Mouse (Mus musculus) brown adipose tissue, adult 24 weeks (tissue): ENCODE results near the gene Csnk1g2. TPM values are rescaled to one million over a fixed set of nuclear protein-coding genes. Genes with fewer than 3 reads are reported as not detected.

Experiments used
- H3K27ac ChIP-seq: fragments of 200-500 bp; replicated peaks from 2 replicates; pipeline ENCODE4 v1.5.1; 2012; ENCODE audit warnings: low read depth, mild to moderate bottlenecking, low read length
- H3K4me1 ChIP-seq: fragments of 200-500 bp; 2 replicates; pipeline ENCODE4 v1.6.1; 2012; ENCODE audit warnings: low read length, mixed read lengths; ENCODE audit not compliant: control insufficient read depth, insufficient read depth, insufficient read length
- H3K4me3 ChIP-seq: fragments of 200-500 bp; 2 replicates; pipeline ENCODE4 v1.5.1; 2012; ENCODE audit warnings: low read depth, mild to moderate bottlenecking, low read length, moderate library complexity; ENCODE audit not compliant: insufficient read depth
- polyA plus RNA-seq: library from polyadenylated mRNA; stranded (reverse); fragments of >200 nt; gene quantifications from 2 replicates; pipeline ENCODE4 v1.2.4, GENCODE M21; 2012; ENCODE audit not compliant: missing spikeins, insufficient read depth, insufficient read length

Csnk1g2 gene
- polyA plus RNA-seq, 1 experiment, result 67.7 TPM

DNA sequence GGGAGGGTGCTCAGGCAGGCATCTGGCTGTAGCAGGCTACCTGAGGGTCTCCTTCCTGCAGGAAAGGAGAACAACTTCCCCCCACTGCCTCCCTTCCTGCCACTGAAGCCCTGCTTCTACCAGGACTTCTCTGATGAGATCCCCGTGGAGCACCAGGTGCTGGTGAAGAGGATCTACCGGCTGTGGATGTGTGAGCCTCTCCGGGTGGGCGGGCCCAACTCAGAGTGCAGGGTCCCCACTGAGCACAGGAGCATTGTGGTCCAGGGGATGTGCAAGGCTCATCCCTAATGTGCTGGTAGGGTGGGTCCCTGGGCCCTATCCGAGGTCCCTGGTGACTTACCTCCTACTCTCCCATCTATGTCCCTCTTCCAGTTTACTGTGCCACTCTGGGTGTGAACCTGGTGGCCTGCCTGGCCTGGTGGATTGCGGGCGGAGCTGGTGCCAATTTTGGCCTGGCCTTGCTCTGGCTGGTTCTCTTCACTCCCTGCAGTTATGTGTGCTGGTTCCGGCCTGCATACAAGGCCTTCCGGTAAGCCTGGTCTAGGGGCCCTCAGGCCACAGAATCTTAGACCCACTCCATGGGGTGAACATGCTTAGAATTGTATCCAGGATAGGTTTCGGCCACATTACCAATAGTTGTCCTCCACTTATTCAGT lies 13.2 kb upstream of the Csnk1g2 start:
- no peak overlapping the region for H3K27ac ChIP-seq
- H3K4me3 ChIP-seq, result no peak overlapping the region
- no peaks in the 10 kb centered on the region for H3K4me1 ChIP-seq

DNA sequence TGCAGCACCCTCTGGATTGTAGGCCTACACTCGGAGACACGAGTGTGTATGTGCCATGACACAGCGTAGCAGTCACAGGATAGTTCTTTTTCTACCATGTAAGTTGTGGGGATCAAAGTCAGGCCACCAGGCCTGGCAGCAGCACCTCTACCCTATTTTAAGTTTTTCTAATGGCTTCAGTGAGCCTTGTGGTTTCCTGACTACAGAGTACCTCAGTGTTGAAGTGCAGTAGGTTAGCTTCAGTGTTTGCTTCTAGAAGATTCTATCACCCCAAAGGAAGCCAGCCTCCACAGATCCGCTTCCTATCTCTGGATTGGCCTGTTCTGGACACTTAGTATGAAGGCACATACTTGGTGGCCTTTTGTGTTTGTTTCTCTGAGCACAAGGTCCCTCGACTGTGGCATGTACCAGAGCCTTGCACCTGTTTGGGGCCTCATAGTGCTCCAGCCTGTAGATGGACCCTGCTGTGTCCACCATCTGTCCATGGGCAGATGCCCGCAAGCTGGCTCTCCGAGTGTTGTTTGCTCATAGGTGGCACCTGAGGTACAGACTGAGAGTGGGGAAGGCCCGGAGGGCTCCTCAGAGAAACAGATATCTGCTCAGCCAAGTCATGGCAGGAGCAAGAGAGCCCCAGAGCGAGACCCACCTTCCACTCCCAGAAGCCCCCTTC lies 12.4 kb upstream of the Csnk1g2 start:
- no peaks in the 10 kb centered on the region for H3K4me1 ChIP-seq
- H3K4me3 ChIP-seq, result no peak overlapping the region
- no peak overlapping the region for H3K27ac ChIP-seq

DNA sequence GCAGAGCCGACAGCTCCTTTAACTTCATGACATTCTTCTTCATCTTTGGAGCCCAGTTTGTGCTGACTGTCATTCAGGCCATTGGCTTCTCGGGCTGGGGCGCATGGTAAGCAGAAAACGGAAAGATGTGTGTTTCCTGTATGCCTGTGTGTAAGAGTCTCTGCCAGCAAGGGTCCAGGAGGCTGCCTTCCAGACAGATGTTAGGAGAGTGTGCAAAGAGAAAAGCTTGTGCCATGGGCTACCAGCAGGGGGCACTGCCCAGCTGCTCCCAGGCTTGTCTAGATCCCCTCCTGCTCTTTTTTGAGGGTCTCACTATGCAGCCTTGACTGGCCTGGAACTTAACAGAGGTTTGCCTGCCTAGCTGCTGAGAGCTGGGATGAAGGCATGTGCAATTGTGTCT lies 11.6 kb upstream of the Csnk1g2 start:
- Histone ChIP-seq H3K4me1 (no peaks in the 10 kb centered on the region), H3K27ac (no peak overlapping the region), H3K4me3 (no peak overlapping the region)

DNA sequence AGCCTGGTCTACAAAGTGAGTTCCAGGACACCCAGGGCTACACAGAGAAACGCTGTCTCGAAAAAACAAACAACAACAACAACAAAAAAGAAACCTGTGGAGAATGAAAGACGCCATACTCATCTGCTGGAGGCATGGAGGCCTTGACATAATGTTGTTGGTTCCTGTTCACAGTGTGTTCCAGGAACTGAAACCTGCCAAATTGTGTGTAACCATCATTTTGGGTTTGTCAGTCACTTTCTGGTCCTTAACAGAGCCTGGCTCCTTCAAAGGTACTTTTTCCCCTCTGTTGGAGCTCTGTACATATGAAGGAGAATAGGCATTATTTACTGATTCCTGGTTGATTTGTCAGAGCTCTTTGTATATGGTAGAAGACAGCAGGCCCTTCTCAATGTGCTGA lies 10.7 kb upstream of the Csnk1g2 start:
- Histone ChIP-seq H3K4me1 (no peaks in the 10 kb centered on the region), H3K4me3 (no peak overlapping the region), H3K27ac (no peak overlapping the region)

DNA sequence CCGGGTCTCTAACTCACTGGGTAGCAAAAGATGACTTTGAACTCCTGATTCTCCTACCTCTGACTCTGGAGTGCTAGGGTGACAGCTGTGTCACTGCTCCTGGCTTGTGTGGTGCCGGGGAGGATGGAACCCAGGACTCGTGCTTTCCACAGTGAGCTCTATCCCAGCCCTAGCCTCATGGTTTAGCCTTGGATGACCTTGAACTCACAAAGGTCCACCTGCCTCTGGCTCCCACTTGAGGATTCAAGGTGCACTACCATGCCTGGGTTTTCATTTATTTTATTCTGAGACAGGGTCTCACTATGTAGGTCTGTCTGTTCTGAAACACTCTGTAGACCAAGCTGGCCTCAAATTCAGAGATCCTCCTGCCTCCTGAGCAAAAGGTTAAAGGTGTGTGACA lies 8.8 kb upstream of the Csnk1g2 start:
- Histone ChIP-seq H3K4me1 (no peaks in the 10 kb centered on the region), H3K27ac (no peak overlapping the region), H3K4me3 (no peak overlapping the region)

DNA sequence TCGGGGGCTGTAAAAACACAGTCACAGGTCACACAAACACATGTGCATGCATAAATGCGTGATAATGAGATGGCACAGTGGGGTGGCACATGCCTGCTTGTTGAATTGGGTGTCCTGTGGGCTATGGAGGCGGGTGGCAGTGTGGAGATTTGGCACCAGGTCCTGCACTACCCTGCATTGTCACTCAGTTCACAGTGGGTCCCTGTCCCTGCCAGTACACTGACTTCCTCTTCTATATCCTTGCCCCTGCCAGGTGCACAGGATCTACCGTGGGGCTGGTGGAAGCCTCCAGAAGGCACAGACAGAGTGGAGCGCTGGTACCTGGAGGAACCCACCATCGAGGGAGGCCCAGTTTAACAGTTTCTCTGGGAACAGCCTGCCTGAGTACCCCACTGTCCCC lies 8.3 kb upstream of the Csnk1g2 start:
- Histone ChIP-seq H3K4me1 (no peaks in the 10 kb centered on the region), H3K27ac (no peak overlapping the region), H3K4me3 (no peak overlapping the region)

DNA sequence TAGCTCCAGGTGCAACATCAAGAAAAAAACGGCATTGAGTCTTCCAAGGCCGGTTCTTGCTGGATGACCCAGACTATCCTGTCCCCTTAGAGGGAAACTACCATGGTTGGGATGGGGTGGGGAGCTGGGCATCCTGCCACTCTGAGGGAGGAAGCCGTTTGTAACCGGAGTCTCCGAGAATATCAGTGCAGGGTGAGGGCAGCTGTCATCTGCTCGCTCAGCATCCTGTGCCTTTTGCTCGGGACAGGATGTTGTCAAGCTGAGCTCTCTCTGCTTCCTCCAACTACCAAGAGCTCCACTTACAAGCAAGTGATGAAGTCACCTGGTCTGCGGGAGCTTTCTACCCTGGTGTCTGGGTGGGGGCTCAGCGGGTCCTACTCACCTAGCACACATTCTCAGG lies 4.5 kb upstream of the Csnk1g2 start:
- H3K27ac ChIP-seq, result peak overlapping the region; percentile 20
- H3K4me1 ChIP-seq, result no peaks in the 10 kb centered on the region
- H3K4me3 ChIP-seq, result no peak overlapping the region

DNA sequence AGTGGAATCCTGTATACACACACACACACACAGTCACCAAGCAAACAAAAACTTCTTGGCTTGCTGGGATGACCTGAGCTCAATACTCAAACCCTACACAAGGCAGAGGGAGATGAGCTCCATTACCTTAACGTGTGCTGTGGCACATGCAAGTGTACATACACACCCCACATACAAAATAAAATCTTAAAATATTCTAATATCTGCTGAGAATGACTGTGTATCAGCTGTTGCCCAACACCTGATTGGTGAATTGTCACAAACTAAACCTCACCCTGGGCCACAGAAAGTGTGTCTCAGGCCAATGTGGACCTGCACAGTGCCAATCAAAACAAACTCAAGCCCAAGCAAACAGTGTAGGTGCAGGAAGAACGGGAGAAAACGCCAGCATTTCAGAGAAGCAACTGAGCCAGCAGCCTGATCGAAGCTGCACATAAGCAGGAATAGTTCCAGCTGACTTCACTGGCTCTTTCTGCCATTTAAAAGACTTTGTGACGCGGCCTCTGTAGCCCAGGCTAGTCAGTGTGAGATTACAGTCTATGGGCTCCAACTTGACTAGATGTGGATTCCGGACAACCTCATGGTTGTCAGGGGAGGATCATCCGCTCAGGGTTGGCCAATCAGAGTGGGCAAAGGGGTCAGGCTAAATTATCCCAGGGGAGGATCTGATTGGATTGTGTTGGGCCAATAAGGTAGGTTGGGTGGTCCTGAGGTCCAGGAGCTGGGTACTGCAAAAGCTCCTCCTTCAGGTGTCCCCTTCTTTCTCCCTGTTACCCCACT lies 3.0 kb upstream of the Csnk1g2 start:
- Histone ChIP-seq H3K4me3 (no peak overlapping the region), H3K27ac (no peak overlapping the region), H3K4me1 (peaks cover 5% of the 10 kb centered on the region; the same call in 1 of the 2 replicates)

DNA sequence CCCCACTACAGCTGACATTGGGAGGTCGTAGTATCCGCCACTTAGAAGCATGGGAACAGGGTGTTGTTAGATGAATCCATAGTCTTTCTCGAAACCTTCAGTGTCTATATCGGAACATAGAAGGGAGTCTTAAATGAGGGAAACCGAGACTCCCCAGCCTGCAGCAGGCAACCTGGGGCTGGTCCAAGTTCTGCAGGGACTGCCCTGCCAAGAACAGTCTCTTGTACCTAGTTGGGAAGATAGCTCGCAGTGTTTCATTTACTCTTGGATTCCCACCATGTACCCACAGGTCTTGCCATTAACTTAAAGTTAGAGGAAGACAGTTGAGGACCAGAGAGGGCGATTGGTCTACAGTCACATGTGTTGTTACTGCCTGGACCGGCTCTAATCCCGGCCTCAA lies 2.3 kb upstream of the Csnk1g2 start:
- no peak overlapping the region for H3K27ac ChIP-seq

DNA sequence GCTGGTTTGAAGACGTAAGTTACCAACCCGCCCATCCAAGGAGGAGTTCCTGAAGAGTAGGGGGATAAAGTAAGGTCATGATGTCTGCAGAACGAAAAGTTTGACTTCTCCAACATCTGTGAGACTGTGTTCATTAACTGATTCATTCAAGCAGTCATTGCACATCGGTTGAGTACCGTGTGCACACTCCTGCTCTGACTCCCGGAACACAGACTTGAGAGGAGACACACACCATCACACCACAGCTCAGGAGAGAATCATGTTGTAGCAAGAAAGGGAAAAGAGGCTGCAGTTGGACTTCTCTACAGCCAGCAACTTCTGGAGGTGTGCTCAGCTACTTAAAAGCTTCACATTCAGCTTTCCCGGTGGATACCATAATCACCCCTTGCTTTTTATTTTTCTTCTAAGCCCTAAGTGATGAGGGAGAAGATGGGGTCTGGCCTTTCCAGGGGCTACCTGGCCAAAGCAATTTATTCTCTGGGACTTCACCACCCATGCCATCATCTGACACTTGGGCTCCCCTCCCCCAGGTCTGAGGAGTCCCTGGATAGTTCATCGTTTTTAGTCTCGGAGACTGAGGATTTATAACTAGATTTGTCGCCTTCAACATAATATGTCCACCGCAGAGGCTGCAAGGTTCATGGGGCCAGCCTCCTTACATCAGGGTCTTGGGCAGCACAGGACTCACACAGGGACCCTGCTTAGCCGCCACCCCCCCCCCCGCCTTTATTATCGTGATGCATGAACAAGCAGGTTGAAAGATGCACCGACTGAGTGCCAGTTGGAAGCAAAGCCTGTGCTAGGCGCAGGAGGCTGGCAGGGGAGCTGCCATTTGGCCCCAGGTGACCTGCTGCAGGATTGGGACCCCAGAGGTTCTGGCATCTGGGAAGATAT lies 1.6 kb upstream of the Csnk1g2 start:
- Histone ChIP-seq H3K4me3 (peak overlapping the region; percentile 68), H3K27ac (peak overlapping the region; percentile 9; the same call in 1 of the 2 replicates), H3K4me1 (peaks cover 5% of the 10 kb centered on the region; the same call in 1 of the 2 replicates)

More for the DNA sequence above, 2.3 kb upstream of the Csnk1g2 start:
- Histone ChIP-seq H3K4me3 (no peak overlapping the region), H3K4me1 (peaks cover 5% of the 10 kb centered on the region; the same call in 1 of the 2 replicates)

DNA sequence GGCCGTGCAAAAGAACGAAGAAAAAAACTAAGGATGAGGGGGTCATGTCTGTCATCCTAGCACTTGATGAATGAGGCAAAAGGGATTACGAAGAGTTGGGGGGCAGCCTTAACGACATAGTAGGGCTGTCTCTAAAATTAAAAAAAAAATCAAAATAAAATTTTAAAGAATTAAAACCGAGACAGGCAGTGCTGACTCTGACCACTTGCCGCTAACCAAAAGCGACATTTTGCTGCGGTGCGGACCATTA lies 1.0 kb upstream of the Csnk1g2 start:
- H3K4me3 ChIP-seq, result peak overlapping the region; percentile 68
- H3K4me1 ChIP-seq, result peaks cover 5% of the 10 kb centered on the region; the same call in 1 of the 2 replicates
- H3K27ac ChIP-seq, result peak overlapping the region; percentile 9; the same call in 1 of the 2 replicates

DNA sequence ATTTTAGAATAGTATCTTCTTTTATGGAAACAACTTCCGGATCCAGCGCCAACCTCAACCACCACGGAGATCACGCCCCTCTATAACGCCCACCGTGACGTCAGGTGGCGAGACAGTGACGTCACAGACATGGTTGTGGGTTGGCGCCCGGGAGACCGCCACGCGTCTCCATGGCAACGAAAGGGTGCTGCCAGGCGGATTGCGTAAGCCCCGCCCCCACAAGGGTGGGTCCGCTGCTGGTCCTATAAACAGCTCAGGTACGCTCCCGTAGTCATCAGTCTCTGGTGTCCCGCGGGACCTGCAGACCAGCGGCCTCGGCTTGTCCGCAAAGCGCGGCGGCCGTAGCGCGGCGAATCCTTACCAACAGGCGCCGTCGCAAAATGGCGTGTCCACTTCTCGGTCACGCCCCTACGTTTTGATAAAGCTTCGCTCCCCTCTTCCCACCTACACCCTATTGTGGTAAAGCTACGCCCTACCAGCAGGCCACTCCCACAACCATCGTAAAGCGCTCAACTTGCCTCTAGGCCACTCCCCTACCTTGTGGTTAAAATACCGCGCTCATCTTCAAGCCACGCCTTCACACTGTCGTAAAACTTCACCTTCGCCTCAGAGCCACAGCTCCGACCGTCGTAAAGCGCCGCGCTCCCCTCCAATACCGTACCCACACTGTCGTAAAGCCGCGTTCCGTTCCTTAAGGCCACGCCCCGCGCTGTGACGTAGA lies 538 bp upstream of the Csnk1g2 start:
- peak overlapping the region; percentile 85 for H3K27ac ChIP-seq
- H3K4me1 ChIP-seq, result peaks cover 5% of the 10 kb centered on the region; the same call in 1 of the 2 replicates
- peak overlapping the region; percentile 68 for H3K4me3 ChIP-seq

DNA sequence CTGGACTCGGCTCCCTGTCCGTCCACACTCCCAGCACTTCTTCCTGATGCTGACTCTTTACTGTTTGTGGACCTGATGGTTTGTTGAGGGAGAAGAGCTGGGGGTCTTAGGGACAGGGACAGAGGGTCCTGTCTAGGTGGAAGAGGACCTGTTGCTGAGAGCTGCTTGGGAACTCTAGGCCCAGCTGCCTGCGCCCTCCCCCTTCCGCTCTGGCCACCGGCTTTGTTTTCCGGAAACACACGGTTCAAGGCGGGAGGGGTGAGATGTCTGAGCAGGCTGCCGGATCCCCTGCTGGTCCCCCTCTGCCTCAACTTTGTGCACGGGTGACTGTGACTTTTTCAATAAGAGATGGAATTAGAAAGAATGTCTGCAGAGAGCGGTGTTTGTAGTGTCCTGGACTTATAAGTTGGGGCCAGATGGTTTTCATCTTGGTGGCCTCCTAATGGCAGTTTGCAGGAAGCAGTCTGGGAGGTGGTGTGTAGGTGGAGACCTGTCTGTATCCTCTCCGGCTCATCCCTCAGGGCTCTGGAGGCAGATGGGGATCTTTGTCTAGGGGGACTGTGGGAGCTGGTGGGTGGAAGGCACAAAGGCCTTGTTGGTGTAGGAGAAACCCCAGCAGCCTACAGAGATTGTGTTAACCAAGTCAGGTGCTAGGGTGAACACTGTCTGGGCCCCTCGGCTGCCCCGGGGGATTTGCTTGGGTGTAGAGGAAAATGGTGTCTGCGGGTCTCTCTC lies 986 bp downstream of the Csnk1g2 start:
- Histone ChIP-seq H3K4me3 (peak overlapping the region; percentile 87), H3K4me1 (peaks cover 18% of the 10 kb centered on the region), H3K27ac (peak overlapping the region; percentile 88)

DNA sequence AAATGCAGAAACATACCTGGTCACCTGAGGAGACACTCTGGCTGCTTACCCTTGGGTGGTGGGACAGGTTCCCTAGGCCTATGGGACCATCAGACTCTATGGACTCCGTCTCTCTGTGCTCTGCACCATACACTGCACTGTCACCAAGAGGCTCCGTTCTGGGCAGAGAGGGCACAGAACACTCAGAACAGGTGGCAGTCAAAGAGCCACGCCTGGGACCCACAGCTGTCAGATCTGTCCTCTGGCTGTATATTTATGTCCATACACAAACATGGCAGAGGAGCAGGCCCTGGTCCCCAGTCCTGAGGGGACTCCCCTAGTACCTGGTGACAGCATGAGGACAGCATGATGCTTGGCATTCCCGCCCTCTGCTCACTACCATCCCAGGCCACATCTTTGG lies 3.1 kb downstream of the Csnk1g2 start:
- no peak overlapping the region for H3K4me3 ChIP-seq
- no peak overlapping the region for H3K27ac ChIP-seq
- H3K4me1 ChIP-seq, result peaks cover 36% of the 10 kb centered on the region
